Mouse (Mus musculus) heart, postnatal 0 days (tissue): ENCODE measurements at regions not wholly inside any gene's neighbourhood (a gene's known extent, or its start where the extent isn't known, plus 50 kb on each side); places are given as distances from the start of the nearest gene placed in this dataset.

Experiments
- ATAC-seq: fragments of 200-750 bp; cut with Nextera tagmentation; 2 replicates; pipeline ENCODE4 v1.8.0; 2017; ENCODE audit warnings: low read depth, moderate number of reproducible peaks, moderate library complexity; ENCODE audit not compliant: insufficient read depth
- DNase-seq: peaks from one replicate; pipeline ENCODE4 v3.0.0-alpha.2; 2016; ENCODE audit warnings: low spot score
- H3K27ac ChIP-seq: fragments of 300-500 bp; sonication (generic); 2 replicates; pipeline ENCODE4 v1.5.1; 2014; ENCODE audit warnings: low read depth, mild to moderate bottlenecking
- H3K27me3 ChIP-seq: fragments of 300-500 bp; sonication (generic); 2 replicates; pipeline ENCODE4 v1.6.1; 2014; ENCODE audit warnings: low read length, mixed read lengths; ENCODE audit not compliant: control insufficient read depth, insufficient read depth
- H3K36me3 ChIP-seq: fragments of 300-500 bp; sonication (generic); replicated peaks from 2 replicates; pipeline ENCODE4 v1.6.1; 2014; ENCODE audit warnings: low read length, mixed read lengths; ENCODE audit not compliant: control insufficient read depth, insufficient read depth
- H3K4me1 ChIP-seq: fragments of 300-500 bp; sonication (generic); 2 replicates; pipeline ENCODE4 v1.6.1; 2014; ENCODE audit warnings: antibody characterized with exemption; ENCODE audit not compliant: control insufficient read depth, insufficient read depth
- H3K4me2 ChIP-seq: fragments of 300-500 bp; sonication (generic); 2 replicates; pipeline ENCODE4 v1.6.1; 2014; ENCODE audit warnings: low read depth, mild to moderate bottlenecking, low read length, moderate library complexity
- H3K4me3 ChIP-seq: fragments of 300-500 bp; sonication (generic); 2 replicates; pipeline ENCODE4 v1.5.1; 2014; ENCODE audit warnings: low read depth, low read length
- H3K9ac ChIP-seq: fragments of 300-500 bp; sonication (generic); replicated peaks from 2 replicates; pipeline ENCODE4 v1.6.1; 2014; ENCODE audit warnings: low read depth, low read length, mixed read lengths
- H3K9me3 ChIP-seq: fragments of 300-500 bp; sonication (generic); replicated peaks from 2 replicates; pipeline ENCODE4 v1.6.1; 2016; ENCODE audit warnings: low read length; ENCODE audit not compliant: control insufficient read depth
- CTCF ChIP-seq: IDR thresholded peaks from 2 replicates; pipeline ENCODE4 v1.5.1; 2016; ENCODE audit warnings: antibody characterized with exemption, control low read depth, low read depth
- EP300 ChIP-seq: IDR thresholded peaks from 2 replicates; pipeline ENCODE4 v1.6.1; 2016; ENCODE audit warnings: antibody characterized with exemption, low read depth
- WGBS: fragments of 180-500 bp; shearing (Covaris S2); extraction: QIAGEN DNeasy Blood & Tissue Kit; methylation state at CpG from one replicate; pipeline ENCODE4 v1.1.7; 2014; 5-methylcytosine and 5-hydroxymethylcytosine counted together

- 0 out of 2 replicates have a peak, but pooled peaks cover 4% of the 10 kb centered on the region for H3K9me3 ChIP-seq
- no peak overlapping the region for H3K9ac ChIP-seq
- H3K36me3 ChIP-seq: no peaks in the 10 kb centered on the region
- H3K4me1 ChIP-seq: no peaks in the 10 kb centered on the region
- TF ChIP-seq EP300: no peak
- no peak for TF ChIP-seq CTCF
- H3K27me3 ChIP-seq: no peaks in the 10 kb centered on the region
- no peak overlapping the region for H3K4me2 ChIP-seq
- no peak overlapping the region for H3K4me3 ChIP-seq
- 70% methylated on average over 14 of the region's 14 CpGs for WGBS
- DNase-seq: no peak
- no peak overlapping the region for H3K27ac ChIP-seq
- no peak for ATAC-seq
Measured at GRCm38 (mm10) chr2:44485880-44486279, 441.6 kb downstream of the Gtdc1 start.

GRCm38 (mm10) chr2:44479746-44480145 lies 447.7 kb downstream of the Gtdc1 start:
- Histone ChIP-seq H3K27me3 (no peaks in the 10 kb centered on the region), H3K36me3 (no peaks in the 10 kb centered on the region), H3K4me1 (no peaks in the 10 kb centered on the region), H3K27ac (no peak overlapping the region), H3K4me2 (no peak overlapping the region), H3K9ac (no peak overlapping the region), H3K9me3 (no peaks in the 10 kb centered on the region), H3K4me3 (no peak overlapping the region)
- TF ChIP-seq EP300 (no peak), CTCF (no peak)
- DNase-seq (no peak), ATAC-seq (no peak)
- 85% methylated on average over 5 of the region's 5 CpGs for WGBS

GRCm38 (mm10) chr2:44475456-44475855 lies 452.0 kb downstream of the Gtdc1 start:
- Histone ChIP-seq H3K27me3 (no peaks in the 10 kb centered on the region), H3K36me3 (no peaks in the 10 kb centered on the region), H3K4me1 (no peaks in the 10 kb centered on the region), H3K9me3 (no peaks in the 10 kb centered on the region), H3K4me2 (no peak overlapping the region), H3K27ac (no peak overlapping the region), H3K9ac (no peak overlapping the region), H3K4me3 (no peak overlapping the region)
- ATAC-seq (no peak), DNase-seq (no peak)
- WGBS: 65% methylated on average over 1 of the region's 1 CpGs
- TF ChIP-seq CTCF (no peak), EP300 (no peak)

DNA sequence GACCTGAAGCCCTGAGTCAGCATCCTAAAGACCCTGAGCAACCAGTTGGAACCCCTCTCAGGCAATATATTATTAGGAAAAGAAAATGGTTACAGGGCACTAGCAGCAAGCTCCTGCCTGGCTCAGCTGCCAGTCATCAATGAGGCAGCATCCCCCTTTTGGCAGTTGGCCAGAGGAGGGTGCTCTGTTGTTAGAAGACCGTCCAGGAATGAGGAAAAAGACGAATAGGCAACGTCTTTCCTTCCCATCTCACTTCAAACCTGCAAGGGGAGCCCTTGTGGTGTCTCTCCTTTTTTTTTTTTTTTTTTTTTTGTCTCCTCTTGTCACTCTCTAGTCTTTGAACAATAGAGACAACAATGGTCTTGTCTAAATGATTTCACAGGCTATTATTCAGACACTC lies 452.8 kb downstream of the Gtdc1 start:
- WGBS: 11% methylated on average over 3 of the region's 3 CpGs
- Histone ChIP-seq H3K9me3 (no peaks in the 10 kb centered on the region), H3K4me1 (no peaks in the 10 kb centered on the region), H3K4me2 (no peak overlapping the region), H3K27me3 (no peaks in the 10 kb centered on the region), H3K9ac (no peak overlapping the region), H3K27ac (no peak overlapping the region), H3K4me3 (no peak overlapping the region), H3K36me3 (no peaks in the 10 kb centered on the region)
- DNase-seq (no peak), ATAC-seq (no peak)
- TF ChIP-seq CTCF (no peak), EP300 (no peak)

DNA sequence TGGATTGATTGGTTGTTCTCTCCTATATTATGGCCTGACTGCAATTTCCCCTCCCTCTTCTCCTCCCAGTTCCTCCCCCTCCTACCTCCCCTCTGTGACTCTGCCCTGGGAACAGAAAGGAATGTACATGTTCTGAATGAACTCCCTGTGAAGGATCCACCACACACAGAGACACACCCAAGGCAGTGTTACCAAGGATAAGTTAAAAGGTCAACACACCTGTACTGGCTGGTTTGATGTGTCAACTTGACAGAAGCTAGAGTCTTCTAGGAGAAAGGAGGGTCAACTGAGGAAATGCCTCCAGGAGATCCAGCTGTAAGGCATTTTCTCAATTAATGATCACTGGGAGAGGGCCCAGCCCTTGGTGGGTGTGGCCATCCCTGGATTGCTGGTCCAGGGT lies 456.1 kb downstream of the Gtdc1 start:
- no peak overlapping the region for H3K4me3 ChIP-seq
- H3K27ac ChIP-seq: no peak overlapping the region
- ATAC-seq (no peak), DNase-seq (no peak)
- no peaks in the 10 kb centered on the region for H3K36me3 ChIP-seq
- no peak overlapping the region for H3K9ac ChIP-seq
- H3K4me2 ChIP-seq: no peak overlapping the region
- H3K9me3 ChIP-seq: no peaks in the 10 kb centered on the region
- no peaks in the 10 kb centered on the region for H3K27me3 ChIP-seq
- TF ChIP-seq CTCF (no peak), EP300 (no peak)
- no peaks in the 10 kb centered on the region for H3K4me1 ChIP-seq

DNA sequence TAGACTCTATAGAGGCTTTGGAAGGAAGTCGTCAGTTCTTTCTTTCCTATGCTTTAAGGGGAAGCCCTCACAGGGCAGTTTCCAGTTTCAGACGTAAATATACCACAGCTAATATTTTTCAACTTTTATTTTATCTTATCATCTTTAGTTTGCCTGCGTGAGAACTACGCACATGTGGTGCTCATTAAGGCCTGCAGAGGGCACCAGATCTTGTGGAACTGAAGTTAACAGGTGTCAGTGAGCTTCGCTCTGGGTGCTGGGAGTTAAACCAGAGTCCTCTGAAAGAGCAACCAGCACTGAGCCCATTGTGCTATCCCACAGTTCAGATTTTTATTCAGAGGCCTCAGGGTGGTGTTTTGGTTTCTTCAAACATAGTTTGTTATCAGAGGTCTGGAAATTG lies 456.5 kb downstream of the Gtdc1 start:
- Histone ChIP-seq H3K4me1 (no peaks in the 10 kb centered on the region), H3K27me3 (no peaks in the 10 kb centered on the region), H3K36me3 (no peaks in the 10 kb centered on the region), H3K9ac (no peak overlapping the region), H3K9me3 (no peaks in the 10 kb centered on the region), H3K4me2 (no peak overlapping the region), H3K4me3 (no peak overlapping the region), H3K27ac (no peak overlapping the region)
- no peak for ATAC-seq
- WGBS: 93% methylated on average over 5 of the region's 5 CpGs
- no peak for TF ChIP-seq CTCF
- TF ChIP-seq EP300: no peak
- no peak for DNase-seq
